Mouse (Mus musculus) neutrophil, adult 5-6 weeks (primary cell): ENCODE results near the gene Tulp4. TPM values are rescaled to one million over a fixed set of nuclear protein-coding genes. Genes with fewer than 3 reads are reported as not detected.

Source experiments
- ATAC-seq: fragments of 151-379, 151-347 bp; 2 replicates; pipeline ENCODE4 v1.8.0; 2017; ENCODE audit warnings: mild to moderate bottlenecking, moderate TSS enrichment; ENCODE audit not compliant: insufficient number of reproducible peaks, poor library complexity, low FRiP score, severe bottlenecking; ENCODE audit errors: extremely low read depth
- total RNA-seq: library from RNA; stranded (forward); fragments of 200-1000 nt; gene quantifications from 2 replicates; pipeline ENCODE4 v1.2.3, GENCODE M21; 2017

Gene Tulp4
- total RNA-seq, 1 experiment from 2014 or later, result 45.7 TPM

- ATAC-seq, result no peak
Measured at GRCm38 (mm10) chr17:6117148-6117725, 11.0 kb downstream of the Tulp4 start.

GRCm38 (mm10) chr17:6117917-6118316, 11.7 kb downstream of the Tulp4 start:
- no peak for ATAC-seq

- no peak for ATAC-seq
Measured at GRCm38 (mm10) chr17:6118861-6119260, 12.6 kb downstream of the Tulp4 start.

- ATAC-seq, result no peak
Measured at GRCm38 (mm10) chr17:6123776-6124175, 17.5 kb downstream of the Tulp4 start.

GRCm38 (mm10) chr17:6125441-6125840, 19.2 kb downstream of the Tulp4 start:
- ATAC-seq, result no peak

- ATAC-seq, result no peak
Measured at GRCm38 (mm10) chr17:6128039-6128438, 21.8 kb downstream of the Tulp4 start.

GRCm38 (mm10) chr17:6129361-6129760, 23.1 kb downstream of the Tulp4 start:
- no peak for ATAC-seq

- no peak for ATAC-seq
Measured at GRCm38 (mm10) chr17:6131083-6131482, 24.8 kb downstream of the Tulp4 start.

- ATAC-seq, result no peak
Measured at GRCm38 (mm10) chr17:6140875-6141274, 34.6 kb downstream of the Tulp4 start.

GRCm38 (mm10) chr17:6141344-6141743, 35.1 kb downstream of the Tulp4 start:
- no peak for ATAC-seq

- ATAC-seq, result no peak
Measured at GRCm38 (mm10) chr17:6145244-6145643, 39.0 kb downstream of the Tulp4 start.

GRCm38 (mm10) chr17:6152941-6153340, 46.7 kb downstream of the Tulp4 start:
- no peak for ATAC-seq

GRCm38 (mm10) chr17:6153581-6153980, 47.3 kb downstream of the Tulp4 start:
- ATAC-seq, result 0 out of 2 replicates have a peak, but pooled peaks have one; percentile 16

GRCm38 (mm10) chr17:6154366-6154765, 48.1 kb downstream of the Tulp4 start:
- ATAC-seq, result no peak

- ATAC-seq, result no peak
Measured at GRCm38 (mm10) chr17:6160495-6160894, 54.3 kb downstream of the Tulp4 start.

GRCm38 (mm10) chr17:6161916-6162315, 55.7 kb downstream of the Tulp4 start:
- no peak for ATAC-seq

- no peak for ATAC-seq
Measured at GRCm38 (mm10) chr17:6162761-6163160, 56.5 kb downstream of the Tulp4 start.

- ATAC-seq, result no peak
Measured at GRCm38 (mm10) chr17:6164911-6165310, 58.7 kb downstream of the Tulp4 start.

GRCm38 (mm10) chr17:6172440-6172839, 66.2 kb downstream of the Tulp4 start:
- ATAC-seq, result no peak

GRCm38 (mm10) chr17:6172926-6173690, 66.9 kb downstream of the Tulp4 start:
- ATAC-seq, result no peak

- ATAC-seq, result no peak
Measured at GRCm38 (mm10) chr17:6174574-6174973, 68.3 kb downstream of the Tulp4 start.
